Mouse (Mus musculus) liver, embryonic 11.5 days (tissue): ENCODE measurements around the gene Ccpg1. TPM values are rescaled to one million over a fixed set of nuclear protein-coding genes. Genes with fewer than 3 reads are reported as not detected.

Source experiments
- ATAC-seq: fragments of 200-750 bp; cut with Nextera tagmentation; replicated peaks from 2 replicates; pipeline ENCODE4 v1.8.0; 2017; ENCODE audit warnings: moderate number of reproducible peaks, mild to moderate bottlenecking, moderate TSS enrichment, moderate library complexity; ENCODE audit not compliant: low FRiP score
- DNase-seq: peaks from one replicate; pipeline ENCODE4 v3.0.0-alpha.2; 2017; ENCODE audit warnings: low spot score
- H3K27ac ChIP-seq: fragments of 300-500 bp; sonication (generic); 2 replicates; pipeline ENCODE4 v1.5.1; 2014; ENCODE audit warnings: mild to moderate bottlenecking, low read depth, low read length, control low read depth
- H3K27me3 ChIP-seq: fragments of 300-500 bp; sonication (generic); replicated peaks from 2 replicates; pipeline ENCODE4 v1.6.1; 2014; ENCODE audit warnings: low read length, mixed read lengths; ENCODE audit not compliant: control insufficient read depth, insufficient read depth
- H3K36me3 ChIP-seq: fragments of 300-500 bp; sonication (generic); 2 replicates; pipeline ENCODE4 v1.6.1; 2014; ENCODE audit warnings: mild to moderate bottlenecking, low read length, moderate library complexity, mixed read lengths; ENCODE audit not compliant: control insufficient read depth, insufficient read depth
- H3K4me1 ChIP-seq: fragments of 300-500 bp; sonication (generic); replicated peaks from 2 replicates; pipeline ENCODE4 v1.6.1; 2014; ENCODE audit warnings: low read length, mixed read lengths; ENCODE audit not compliant: control insufficient read depth, insufficient read depth
- H3K4me2 ChIP-seq: fragments of 300-500 bp; sonication (generic); 2 replicates; pipeline ENCODE4 v1.6.1; 2014; ENCODE audit warnings: mild to moderate bottlenecking, control low read depth, moderate library complexity
- H3K4me3 ChIP-seq: fragments of 300-500 bp; sonication (generic); 2 replicates; pipeline ENCODE4 v1.5.1; 2014; ENCODE audit warnings: low read depth, low read length, control low read depth
- H3K9ac ChIP-seq: fragments of 300-500 bp; sonication (generic); 2 replicates; pipeline ENCODE4 v1.6.1; 2014; ENCODE audit warnings: low read depth, low read length, control low read depth
- H3K9me3 ChIP-seq: fragments of 300-500 bp; sonication (generic); 2 replicates; pipeline ENCODE4 v1.6.1; 2016; ENCODE audit warnings: low read length, inconsistent platforms, mixed read lengths; ENCODE audit not compliant: control insufficient read depth
- WGBS: fragments of 180-500 bp; shearing (Covaris S2); extraction: QIAGEN DNeasy Blood & Tissue Kit; methylation state at CpG from one replicate; pipeline ENCODE4 v1.1.7; 2014; 5-methylcytosine and 5-hydroxymethylcytosine counted together
- polyA plus RNA-seq: library from polyadenylated mRNA; unstranded; fragments of >200 nt; fragmentation: Nextera tagmentation; extraction: Ambion mirVana; gene quantifications from 2 replicates; pipeline ENCODE4 v1.2.1, GENCODE M21; 2014

Gene Ccpg1
- polyA plus RNA-seq, 1 experiment from 2014 or later, result 14.8 TPM

- H3K4me1 ChIP-seq, result no peaks in the 10 kb centered on the region
- no peak overlapping the region for H3K4me3 ChIP-seq
- 89% methylated on average over 1 of the region's 1 CpGs for WGBS
- DNase-seq, result no peak
- no peak overlapping the region for H3K9ac ChIP-seq
- no peak overlapping the region for H3K4me2 ChIP-seq
- H3K27ac ChIP-seq, result no peak overlapping the region
- H3K9me3 ChIP-seq, result no peaks in the 10 kb centered on the region
- no peaks in the 10 kb centered on the region for H3K27me3 ChIP-seq
- no peaks in the 10 kb centered on the region for H3K36me3 ChIP-seq
- ATAC-seq, result no peak
Measured at GRCm38 (mm10) chr9:72975242-72975641, 10.0 kb upstream of the Ccpg1 start.

GRCm38 (mm10) chr9:72983066-72983465 lies 2.2 kb upstream of the Ccpg1 start:
- Histone ChIP-seq H3K9me3 (no peaks in the 10 kb centered on the region), H3K36me3 (no peaks in the 10 kb centered on the region), H3K4me3 (no peak overlapping the region), H3K27me3 (no peaks in the 10 kb centered on the region), H3K9ac (no peak overlapping the region), H3K4me2 (no peak overlapping the region), H3K4me1 (0 out of 2 replicates have a peak, but pooled peaks cover 4% of the 10 kb centered on the region), H3K27ac (no peak overlapping the region)
- DNase-seq, result no peak
- WGBS, result 57% methylated on average over 2 of the region's 2 CpGs
- ATAC-seq, result no peak

GRCm38 (mm10) chr9:72987703-72988102 lies 2.5 kb downstream of the Ccpg1 start:
- 57% methylated on average over 3 of the region's 3 CpGs for WGBS
- H3K9ac ChIP-seq, result no peak overlapping the region

GRCm38 (mm10) chr9:72988706-72989105 lies 3.5 kb downstream of the Ccpg1 start:
- Histone ChIP-seq H3K27ac (no peak overlapping the region), H3K4me1 (0 out of 2 replicates have a peak, but pooled peaks cover 4% of the 10 kb centered on the region), H3K27me3 (no peaks in the 10 kb centered on the region), H3K9ac (no peak overlapping the region), H3K9me3 (no peaks in the 10 kb centered on the region), H3K36me3 (no peaks in the 10 kb centered on the region), H3K4me2 (no peak overlapping the region), H3K4me3 (no peak overlapping the region)
- whole genome bisulfite sequencing, result 83% methylated on average over 5 of the region's 5 CpGs
- ATAC-seq (no peak), DNase-seq (no peak)

More at GRCm38 (mm10) chr9:72987703-72988102, 2.5 kb downstream of the Ccpg1 start:
- Histone ChIP-seq H3K27ac (no peak overlapping the region), H3K4me3 (no peak overlapping the region), H3K4me2 (no peak overlapping the region), H3K4me1 (0 out of 2 replicates have a peak, but pooled peaks cover 4% of the 10 kb centered on the region), H3K36me3 (no peaks in the 10 kb centered on the region), H3K9me3 (no peaks in the 10 kb centered on the region), H3K27me3 (no peaks in the 10 kb centered on the region)
- DNase-seq, result no peak
- ATAC-seq, result no peak

GRCm38 (mm10) chr9:72991420-72991819 lies 6.2 kb downstream of the Ccpg1 start:
- Histone ChIP-seq H3K27ac (no peak overlapping the region), H3K4me3 (no peak overlapping the region), H3K4me2 (no peak overlapping the region), H3K9me3 (no peaks in the 10 kb centered on the region), H3K27me3 (no peaks in the 10 kb centered on the region), H3K4me1 (no peaks in the 10 kb centered on the region), H3K9ac (no peak overlapping the region), H3K36me3 (no peaks in the 10 kb centered on the region)
- DNase-seq, result no peak
- no peak for ATAC-seq
- 86% methylated on average over 2 of the region's 2 CpGs for WGBS

GRCm38 (mm10) chr9:72992576-72992975 lies 7.3 kb downstream of the Ccpg1 start:
- ATAC-seq (no peak), DNase-seq (no peak)
- H3K4me2 ChIP-seq, result no peak overlapping the region
- H3K9ac ChIP-seq, result no peak overlapping the region
- no peaks in the 10 kb centered on the region for H3K4me1 ChIP-seq
- H3K27ac ChIP-seq, result no peak overlapping the region
- H3K36me3 ChIP-seq, result no peaks in the 10 kb centered on the region
- no peaks in the 10 kb centered on the region for H3K27me3 ChIP-seq
- H3K9me3 ChIP-seq, result no peaks in the 10 kb centered on the region
- WGBS, result 85% methylated on average over 5 of the region's 5 CpGs
- H3K4me3 ChIP-seq, result no peak overlapping the region

- H3K4me2 ChIP-seq, result no peak overlapping the region
- H3K9me3 ChIP-seq, result no peaks in the 10 kb centered on the region
- no peaks in the 10 kb centered on the region for H3K36me3 ChIP-seq
- H3K4me1 ChIP-seq, result no peaks in the 10 kb centered on the region
- no peak overlapping the region for H3K27ac ChIP-seq
- no peak for ATAC-seq
- no peak overlapping the region for H3K9ac ChIP-seq
- no peak for DNase-seq
- no peak overlapping the region for H3K4me3 ChIP-seq
- H3K27me3 ChIP-seq, result no peaks in the 10 kb centered on the region
Measured at GRCm38 (mm10) chr9:72996167-72996566, 10.9 kb downstream of the Ccpg1 start.

GRCm38 (mm10) chr9:72996806-72997205 lies 11.6 kb downstream of the Ccpg1 start:
- 66% methylated on average over 7 of the region's 7 CpGs for WGBS
- ATAC-seq, result no peak
- Histone ChIP-seq H3K27ac (no peak overlapping the region), H3K27me3 (no peaks in the 10 kb centered on the region), H3K4me3 (no peak overlapping the region), H3K4me2 (no peak overlapping the region), H3K9me3 (no peaks in the 10 kb centered on the region), H3K36me3 (no peaks in the 10 kb centered on the region), H3K4me1 (no peaks in the 10 kb centered on the region), H3K9ac (no peak overlapping the region)
- DNase-seq, result no peak

GRCm38 (mm10) chr9:73000487-73000886 lies 15.3 kb downstream of the Ccpg1 start:
- no peaks in the 10 kb centered on the region for H3K9me3 ChIP-seq
- H3K9ac ChIP-seq, result no peak overlapping the region
- no peaks in the 10 kb centered on the region for H3K4me1 ChIP-seq
- no peak overlapping the region for H3K4me2 ChIP-seq
- H3K27ac ChIP-seq, result no peak overlapping the region
- H3K27me3 ChIP-seq, result no peaks in the 10 kb centered on the region
- WGBS, result 66% methylated on average over 2 of the region's 2 CpGs
- no peak for ATAC-seq
- H3K4me3 ChIP-seq, result no peak overlapping the region
- H3K36me3 ChIP-seq, result no peaks in the 10 kb centered on the region
- DNase-seq, result no peak
